Mouse (Mus musculus) heart, postnatal 36 days (tissue): Measurements from ENCODE around the gene Gm42674. TPM values are rescaled to one million over a fixed set of nuclear protein-coding genes. Genes with fewer than 3 reads are reported as not detected.

ENCODE experiments used
- total RNA-seq, 2 experiments: library from RNA; stranded (reverse); gene quantifications; 2 replicates each; pipeline ENCODE4 v1.2.3; 2021

The Gm42674 gene
- total RNA-seq, 2 experiments from 2014 or later, result not detected

Other genes with a start within 250 kb of the Gm42674 start
- under 1 TPM; 0.54 to 1.00 TPM for gene Slc27a3, start 212.0 kb upstream of the Gm42674 start, total RNA-seq
- gene Ints3, start 168.3 kb upstream of the Gm42674 start, total RNA-seq, result 10 to 100 TPM; 23.7 to 27.9 TPM
- gene Npr1, start 136.0 kb upstream of the Gm42674 start, total RNA-seq, result 10 to 100 TPM; 19.9 to 21.3 TPM
- gene Ilf2, start 125.8 kb upstream of the Gm42674 start, total RNA-seq, result 10 to 100 TPM; 29.6 to 32.2 TPM
- gene Snapin, start 110.9 kb upstream of the Gm42674 start, total RNA-seq, result 10 to 100 TPM; 61.0 to 71.3 TPM
- gene Chtop, start 92.4 kb upstream of the Gm42674 start, total RNA-seq, result 100 to 1,000 TPM in 1 of 2 experiments, 10 to 100 TPM in 1; 92.7 to 106 TPM
- 100 to 1,000 TPM; 897 to 921 TPM for gene S100a1, start 87.5 kb upstream of the Gm42674 start, total RNA-seq
- 10 to 100 TPM; 31.2 to 32.1 TPM for gene S100a13, start 87.5 kb upstream of the Gm42674 start, total RNA-seq
- under 1 TPM; 0.46 to 0.53 TPM for gene S100a14, start 75.0 kb upstream of the Gm42674 start, total RNA-seq
- 10 to 100 TPM; 64.0 to 66.5 TPM for gene S100a16, start 64.7 kb upstream of the Gm42674 start, total RNA-seq
- gene S100a3, start 41.3 kb upstream of the Gm42674 start, total RNA-seq, result not detected
- not detected for gene S100a2, start 11.7 kb upstream of the Gm42674 start, total RNA-seq
- 10 to 100 TPM; 10.1 to 14.2 TPM for gene S100a4, start 1.9 kb downstream of the Gm42674 start, total RNA-seq
- gene S100a5, start 6.6 kb downstream of the Gm42674 start, total RNA-seq, result not detected
- 10 to 100 TPM; 71.6 to 89.7 TPM for gene S100a6, start 11.0 kb downstream of the Gm42674 start, total RNA-seq
- gene S100a7a, start 52.1 kb downstream of the Gm42674 start, total RNA-seq, result under 1 TPM in 1 of 2 experiments, not detected in 1; 0.27 TPM
- 1 to 10 TPM; 2.4 to 3.3 TPM for gene S100a8, start 67.1 kb downstream of the Gm42674 start, total RNA-seq
- gene S100a9, start 93.8 kb downstream of the Gm42674 start, total RNA-seq, result 1 to 10 TPM; 3.1 to 4.4 TPM
- gene Pglyrp4, start 125.0 kb downstream of the Gm42674 start, total RNA-seq, result not detected
- not detected for gene Gm5849, start 176.0 kb downstream of the Gm42674 start, total RNA-seq